Mouse (Mus musculus): ENCODE measurements at regions not wholly inside any gene's neighbourhood (a gene's known extent, or its start where the extent isn't known, plus 50 kb on each side); places are given as distances from the start of the nearest gene placed in this dataset.
"Not testable (repeated sequence)": the region's sequence is repeated elsewhere in the genome, so short reads cannot be mapped to it uniquely, and the experiment has no call there.

- H3K27ac ChIP-seq (ENCODE audit: low read depth, low read length): no peak overlapping the region
- no peak overlapping the region for H3K4me2 ChIP-seq (ENCODE audit: low read depth, low read length)
- H3K9me3 ChIP-seq (ENCODE audit: control insufficient read depth, low read length): no peaks in the 10 kb centered on the region
- H3K4me3 ChIP-seq (ENCODE audit: low read depth, low read length): no peak overlapping the region
- no peak for ATAC-seq (ENCODE audit: low read depth)
- H3K27me3 ChIP-seq (ENCODE audit: control insufficient read depth, insufficient read depth, low read length): no peaks in the 10 kb centered on the region
- no peaks in the 10 kb centered on the region for H3K36me3 ChIP-seq (ENCODE audit: control insufficient read depth, insufficient read depth, low read length)
- 74% methylated on average over 4 of the region's 4 CpGs for WGBS
- H3K4me1 ChIP-seq (ENCODE audit: control insufficient read depth, insufficient read depth, low read length): no peaks in the 10 kb centered on the region
- H3K9ac ChIP-seq (replicated peaks; ENCODE audit: low read depth, low read length): no peak overlapping the region
Measured at GRCm38 (mm10) chr15:25230213-25230612, 183.4 kb downstream of the Basp1 start.

GRCm38 (mm10) chr15:25229807-25230206 lies 183.8 kb downstream of the Basp1 start:
- no peaks in the 10 kb centered on the region for H3K27me3 ChIP-seq (ENCODE audit: control insufficient read depth, insufficient read depth, low read length)
- H3K36me3 ChIP-seq (ENCODE audit: control insufficient read depth, insufficient read depth, low read length): no peaks in the 10 kb centered on the region
- no peak for ATAC-seq (ENCODE audit: low read depth)
- H3K9me3 ChIP-seq (ENCODE audit: control insufficient read depth, low read length): no peaks in the 10 kb centered on the region
- H3K4me1 ChIP-seq (ENCODE audit: control insufficient read depth, insufficient read depth, low read length): no peaks in the 10 kb centered on the region
- WGBS: 84% methylated on average over 11 of the region's 11 CpGs
- no peak overlapping the region for H3K27ac ChIP-seq (ENCODE audit: low read depth, low read length)
- no peak overlapping the region for H3K4me3 ChIP-seq (ENCODE audit: low read depth, low read length)
- no peak overlapping the region for H3K4me2 ChIP-seq (ENCODE audit: low read depth, low read length)
- no peak overlapping the region for H3K9ac ChIP-seq (replicated peaks; ENCODE audit: low read depth, low read length)

GRCm38 (mm10) chr15:25227496-25227895 lies 186.1 kb downstream of the Basp1 start:
- Histone ChIP-seq H3K27me3 (ENCODE audit: control insufficient read depth, insufficient read depth, low read length) (no peaks in the 10 kb centered on the region), H3K27ac (ENCODE audit: low read depth, low read length) (no peak overlapping the region), H3K4me2 (ENCODE audit: low read depth, low read length) (no peak overlapping the region), H3K4me3 (ENCODE audit: low read depth, low read length) (no peak overlapping the region), H3K9me3 (ENCODE audit: control insufficient read depth, low read length) (no peaks in the 10 kb centered on the region), H3K9ac (replicated peaks; ENCODE audit: low read depth, low read length) (no peak overlapping the region), H3K4me1 (ENCODE audit: control insufficient read depth, insufficient read depth, low read length) (no peaks in the 10 kb centered on the region), H3K36me3 (ENCODE audit: control insufficient read depth, insufficient read depth, low read length) (no peaks in the 10 kb centered on the region)
- no peak for ATAC-seq (ENCODE audit: low read depth)
- 61% methylated on average over 7 of the region's 7 CpGs for WGBS

GRCm38 (mm10) chr15:25225936-25226335 lies 187.6 kb downstream of the Basp1 start:
- Histone ChIP-seq H3K36me3 (ENCODE audit: control insufficient read depth, insufficient read depth, low read length) (no peaks in the 10 kb centered on the region), H3K9ac (replicated peaks; ENCODE audit: low read depth, low read length) (no peak overlapping the region), H3K27ac (ENCODE audit: low read depth, low read length) (no peak overlapping the region), H3K4me2 (ENCODE audit: low read depth, low read length) (no peak overlapping the region), H3K4me1 (ENCODE audit: control insufficient read depth, insufficient read depth, low read length) (no peaks in the 10 kb centered on the region), H3K4me3 (ENCODE audit: low read depth, low read length) (no peak overlapping the region), H3K27me3 (ENCODE audit: control insufficient read depth, insufficient read depth, low read length) (no peaks in the 10 kb centered on the region), H3K9me3 (ENCODE audit: control insufficient read depth, low read length) (no peaks in the 10 kb centered on the region)
- no peak for ATAC-seq (ENCODE audit: low read depth)
- WGBS: 19% methylated on average over 3 of the region's 3 CpGs

- Histone ChIP-seq H3K9me3 (ENCODE audit: control insufficient read depth, low read length) (no peaks in the 10 kb centered on the region), H3K27ac (ENCODE audit: low read depth, low read length) (no peak overlapping the region), H3K4me3 (ENCODE audit: low read depth, low read length) (no peak overlapping the region), H3K27me3 (ENCODE audit: control insufficient read depth, insufficient read depth, low read length) (no peaks in the 10 kb centered on the region), H3K4me2 (ENCODE audit: low read depth, low read length) (no peak overlapping the region), H3K9ac (replicated peaks; ENCODE audit: low read depth, low read length) (no peak overlapping the region), H3K4me1 (ENCODE audit: control insufficient read depth, insufficient read depth, low read length) (no peaks in the 10 kb centered on the region), H3K36me3 (ENCODE audit: control insufficient read depth, insufficient read depth, low read length) (no peaks in the 10 kb centered on the region)
- no peak for ATAC-seq (ENCODE audit: low read depth)
- WGBS: 20% methylated on average over 3 of the region's 3 CpGs
Measured at GRCm38 (mm10) chr15:25225431-25225830, 188.1 kb downstream of the Basp1 start.

GRCm38 (mm10) chr15:25221749-25222148 lies 191.8 kb downstream of the Basp1 start:
- Histone ChIP-seq H3K27me3 (ENCODE audit: control insufficient read depth, insufficient read depth, low read length) (no peaks in the 10 kb centered on the region), H3K9ac (replicated peaks; ENCODE audit: low read depth, low read length) (no peak overlapping the region), H3K4me3 (ENCODE audit: low read depth, low read length) (no peak overlapping the region), H3K9me3 (ENCODE audit: control insufficient read depth, low read length) (no peaks in the 10 kb centered on the region), H3K27ac (ENCODE audit: low read depth, low read length) (no peak overlapping the region), H3K4me2 (ENCODE audit: low read depth, low read length) (no peak overlapping the region), H3K4me1 (ENCODE audit: control insufficient read depth, insufficient read depth, low read length) (no peaks in the 10 kb centered on the region), H3K36me3 (ENCODE audit: control insufficient read depth, insufficient read depth, low read length) (no peaks in the 10 kb centered on the region)
- no peak for ATAC-seq (ENCODE audit: low read depth)
- WGBS: 88% methylated on average over 4 of the region's 4 CpGs

GRCm38 (mm10) chr15:25216375-25216774 lies 197.2 kb downstream of the Basp1 start:
- Histone ChIP-seq H3K4me2 (ENCODE audit: low read depth, low read length) (no peak overlapping the region), H3K4me1 (ENCODE audit: control insufficient read depth, insufficient read depth, low read length) (no peaks in the 10 kb centered on the region), H3K9ac (replicated peaks; ENCODE audit: low read depth, low read length) (no peak overlapping the region), H3K9me3 (ENCODE audit: control insufficient read depth, low read length) (no peaks in the 10 kb centered on the region), H3K27ac (ENCODE audit: low read depth, low read length) (no peak overlapping the region), H3K27me3 (ENCODE audit: control insufficient read depth, insufficient read depth, low read length) (no peaks in the 10 kb centered on the region), H3K4me3 (ENCODE audit: low read depth, low read length) (no peak overlapping the region), H3K36me3 (ENCODE audit: control insufficient read depth, insufficient read depth, low read length) (no peaks in the 10 kb centered on the region)
- 93% methylated on average over 1 of the region's 1 CpGs for WGBS
- no peak for ATAC-seq (ENCODE audit: low read depth)

GRCm38 (mm10) chr15:25202097-25202496 lies 211.5 kb downstream of the Basp1 start:
- H3K9ac ChIP-seq (replicated peaks; ENCODE audit: low read depth, low read length): no peak overlapping the region
- H3K4me3 ChIP-seq (ENCODE audit: low read depth, low read length): no peak overlapping the region
- no peak for ATAC-seq (ENCODE audit: low read depth)
- H3K36me3 ChIP-seq (ENCODE audit: control insufficient read depth, insufficient read depth, low read length): no peaks in the 10 kb centered on the region
- no peaks in the 10 kb centered on the region for H3K9me3 ChIP-seq (ENCODE audit: control insufficient read depth, low read length)
- 91% methylated on average over 3 of the region's 3 CpGs for WGBS
- no peak overlapping the region for H3K4me2 ChIP-seq (ENCODE audit: low read depth, low read length)
- no peaks in the 10 kb centered on the region for H3K27me3 ChIP-seq (ENCODE audit: control insufficient read depth, insufficient read depth, low read length)
- no peaks in the 10 kb centered on the region for H3K4me1 ChIP-seq (ENCODE audit: control insufficient read depth, insufficient read depth, low read length)
- H3K27ac ChIP-seq (ENCODE audit: low read depth, low read length): no peak overlapping the region

- H3K4me3 ChIP-seq (ENCODE audit: low read depth, low read length); H3K36me3 ChIP-seq (ENCODE audit: control insufficient read depth, insufficient read depth, low read length); H3K9me3 ChIP-seq (ENCODE audit: control insufficient read depth, low read length); H3K4me1 ChIP-seq (ENCODE audit: control insufficient read depth, insufficient read depth, low read length); H3K27me3 ChIP-seq (ENCODE audit: control insufficient read depth, insufficient read depth, low read length); H3K4me2 ChIP-seq (ENCODE audit: low read depth, low read length); H3K27ac ChIP-seq (ENCODE audit: low read depth, low read length); H3K9ac ChIP-seq (replicated peaks; ENCODE audit: low read depth, low read length); ATAC-seq (ENCODE audit: low read depth): not testable (repeated sequence)
- WGBS: 92% methylated on average over 23 of the region's 23 CpGs
Measured at GRCm38 (mm10) chr15:25200249-25200648, 213.3 kb downstream of the Basp1 start.

- Histone ChIP-seq H3K4me3 (ENCODE audit: low read depth, low read length) (no peak overlapping the region), H3K4me1 (ENCODE audit: control insufficient read depth, insufficient read depth, low read length) (0 out of 2 replicates have a peak, but pooled peaks cover 2% of the 10 kb centered on the region), H3K9me3 (ENCODE audit: control insufficient read depth, low read length) (no peaks in the 10 kb centered on the region), H3K9ac (replicated peaks; ENCODE audit: low read depth, low read length) (no peak overlapping the region), H3K36me3 (ENCODE audit: control insufficient read depth, insufficient read depth, low read length) (no peaks in the 10 kb centered on the region), H3K4me2 (ENCODE audit: low read depth, low read length) (no peak overlapping the region), H3K27ac (ENCODE audit: low read depth, low read length) (no peak overlapping the region), H3K27me3 (ENCODE audit: control insufficient read depth, insufficient read depth, low read length) (no peaks in the 10 kb centered on the region)
- WGBS: 10% methylated on average over 2 of the region's 2 CpGs
- ATAC-seq (ENCODE audit: low read depth): peak; percentile 81
Measured at GRCm38 (mm10) chr15:25187881-25188326, 225.7 kb downstream of the Basp1 start.
